Mouse (Mus musculus) midbrain, embryonic 14.5 days (tissue): ENCODE measurements around the gene Zfp60. TPM values are rescaled to one million over a fixed set of nuclear protein-coding genes. Genes with fewer than 3 reads are reported as not detected.

Source experiments
- ATAC-seq: fragments of 200-750 bp; cut with Nextera tagmentation; 2 replicates; pipeline ENCODE4 v1.8.0; 2017; ENCODE audit warnings: moderate number of reproducible peaks, moderate library complexity; ENCODE audit not compliant: low FRiP score, low TSS enrichment
- DNase-seq: peaks from one replicate; pipeline ENCODE4 v3.0.0-alpha.2; 2015
- H3K27ac ChIP-seq: fragments of 300-500 bp; sonication (generic); replicated peaks from 2 replicates; pipeline ENCODE4 v1.5.1; 2014; ENCODE audit warnings: mild to moderate bottlenecking, low read depth, low read length, moderate library complexity
- H3K27me3 ChIP-seq: fragments of 300-500 bp; sonication (generic); 2 replicates; pipeline ENCODE4 v1.6.1; 2014; ENCODE audit warnings: low read length, control low read depth, mixed read lengths; ENCODE audit not compliant: control insufficient read depth, insufficient read depth
- H3K36me3 ChIP-seq: fragments of 300-500 bp; sonication (generic); 2 replicates; pipeline ENCODE4 v1.6.1; 2014; ENCODE audit warnings: low read length, control low read depth; ENCODE audit not compliant: control insufficient read depth, insufficient read depth
- H3K4me1 ChIP-seq: fragments of 300-500 bp; sonication (generic); 2 replicates; pipeline ENCODE4 v1.6.1; 2014; ENCODE audit warnings: mild to moderate bottlenecking, antibody characterized with exemption, low read length, control low read depth; ENCODE audit not compliant: control insufficient read depth, insufficient read depth
- H3K4me2 ChIP-seq: fragments of 300-500 bp; sonication (generic); 2 replicates; pipeline ENCODE4 v1.6.1; 2014; ENCODE audit warnings: mild to moderate bottlenecking, low read length, moderate library complexity
- H3K4me3 ChIP-seq: fragments of 300-500 bp; sonication (generic); replicated peaks from 2 replicates; pipeline ENCODE4 v1.5.1; 2014; ENCODE audit warnings: low read depth, low read length
- H3K9ac ChIP-seq: fragments of 300-500 bp; sonication (generic); replicated peaks from 2 replicates; pipeline ENCODE4 v1.6.1; 2014; ENCODE audit warnings: mild to moderate bottlenecking, low read length, moderate library complexity
- H3K9me3 ChIP-seq: fragments of 300-500 bp; sonication (generic); 2 replicates; pipeline ENCODE4 v1.6.1; 2016; ENCODE audit warnings: low read length, control low read depth, mixed read lengths; ENCODE audit not compliant: control insufficient read depth
- WGBS: fragments of 180-500 bp; shearing (Covaris S2); extraction: QIAGEN DNeasy Blood & Tissue Kit; methylation state at CpG from one replicate; pipeline ENCODE4 v1.1.7; 2014; 5-methylcytosine and 5-hydroxymethylcytosine counted together
- polyA plus RNA-seq: library from polyadenylated mRNA; unstranded; fragments of >200 nt; fragmentation: Nextera tagmentation; extraction: Ambion mirVana; gene quantifications from 2 replicates; pipeline ENCODE4 v1.2.1, GENCODE M21; 2014

Gene Zfp60
- polyA plus RNA-seq, 1 experiment from 2014 or later, result 125 TPM

DNA sequence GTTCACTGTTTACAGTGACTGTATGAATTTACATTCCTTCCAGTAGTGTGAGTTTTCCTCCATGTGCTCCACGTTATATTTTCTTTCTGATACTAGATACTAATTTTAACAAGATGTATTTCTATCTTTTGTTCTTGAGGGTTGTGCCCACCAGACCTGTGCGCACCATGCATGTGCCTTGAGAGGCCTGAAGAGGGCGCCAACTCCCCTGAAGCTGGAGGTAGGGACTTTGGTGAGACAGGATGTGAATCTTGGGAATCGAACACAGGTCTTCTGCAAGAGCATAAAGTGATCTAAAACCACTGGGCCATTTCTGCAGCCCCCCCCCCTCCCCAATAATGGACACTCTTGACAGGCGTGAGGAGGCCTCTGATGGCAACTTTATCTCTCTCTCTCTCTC, 40.1 kb upstream of the Zfp60 start:
- H3K4me3 ChIP-seq, result no peak overlapping the region
- H3K9ac ChIP-seq, result no peak overlapping the region
- peaks cover 4% of the 10 kb centered on the region; the same call in 1 of the 2 replicates for H3K36me3 ChIP-seq
- no peak overlapping the region for H3K4me2 ChIP-seq
- 40% methylated on average over 5 of the region's 5 CpGs for WGBS
- no peak overlapping the region for H3K27ac ChIP-seq
- ATAC-seq (no peak), DNase-seq (peak; percentile 69)
- H3K9me3 ChIP-seq, result no peaks in the 10 kb centered on the region
- peaks cover 9% of the 10 kb centered on the region for H3K4me1 ChIP-seq
- no peaks in the 10 kb centered on the region for H3K27me3 ChIP-seq

DNA sequence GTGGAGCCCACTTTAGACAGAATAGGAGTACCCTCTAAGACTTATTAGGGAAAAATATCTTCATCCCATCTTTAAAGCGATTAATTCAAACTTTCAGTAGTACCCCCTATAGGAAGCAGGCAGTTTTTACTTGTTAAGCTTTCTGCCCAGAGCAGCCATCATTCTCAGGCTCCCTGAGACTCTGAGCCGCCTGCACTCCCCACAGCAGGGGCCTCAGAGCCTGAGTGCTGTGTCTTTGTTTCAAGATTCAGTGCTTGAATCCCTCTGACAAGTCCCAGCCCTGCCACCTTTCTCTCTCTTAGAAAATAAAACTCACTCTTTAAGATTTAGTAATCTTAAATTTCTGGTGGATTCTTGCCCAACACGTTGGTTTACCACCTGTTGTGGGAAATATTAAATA, 34.5 kb upstream of the Zfp60 start:
- ATAC-seq (no peak), DNase-seq (no peak)
- H3K4me2 ChIP-seq, result no peak overlapping the region
- no peaks in the 10 kb centered on the region for H3K27me3 ChIP-seq
- H3K36me3 ChIP-seq, result peaks cover 21% of the 10 kb centered on the region
- no peak overlapping the region for H3K4me3 ChIP-seq
- H3K9me3 ChIP-seq, result no peaks in the 10 kb centered on the region
- H3K9ac ChIP-seq, result no peak overlapping the region
- no peak overlapping the region for H3K27ac ChIP-seq
- 23% methylated on average over 3 of the region's 3 CpGs for WGBS
- no peaks in the 10 kb centered on the region for H3K4me1 ChIP-seq

DNA sequence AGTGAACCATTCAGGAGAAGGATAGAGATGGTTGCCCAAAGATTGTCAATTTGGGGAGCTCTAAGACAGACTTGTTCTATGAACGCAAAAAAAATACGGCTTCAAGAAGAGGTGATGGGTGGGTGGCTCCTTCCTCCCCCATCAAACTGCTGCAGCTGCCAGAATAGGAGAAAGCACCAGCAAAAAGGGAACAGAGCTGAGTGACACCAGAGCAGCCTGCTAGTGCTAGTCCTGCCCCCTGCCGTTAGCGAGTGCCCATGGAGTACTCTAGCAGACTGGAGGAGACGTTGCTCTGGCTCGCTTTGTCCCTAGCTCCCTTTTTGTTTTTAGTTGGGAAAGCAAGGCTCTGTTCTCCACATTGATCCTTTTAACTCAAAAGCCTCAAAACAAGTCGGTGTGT, 20.8 kb upstream of the Zfp60 start:
- Histone ChIP-seq H3K4me3 (no peak overlapping the region), H3K4me1 (no peaks in the 10 kb centered on the region), H3K9me3 (peaks cover 10% of the 10 kb centered on the region), H3K36me3 (no peaks in the 10 kb centered on the region), H3K27ac (no peak overlapping the region), H3K4me2 (no peak overlapping the region), H3K27me3 (no peaks in the 10 kb centered on the region), H3K9ac (no peak overlapping the region)
- DNase-seq (no peak), ATAC-seq (no peak)
- whole genome bisulfite sequencing, result 86% methylated on average over 7 of the region's 7 CpGs

DNA sequence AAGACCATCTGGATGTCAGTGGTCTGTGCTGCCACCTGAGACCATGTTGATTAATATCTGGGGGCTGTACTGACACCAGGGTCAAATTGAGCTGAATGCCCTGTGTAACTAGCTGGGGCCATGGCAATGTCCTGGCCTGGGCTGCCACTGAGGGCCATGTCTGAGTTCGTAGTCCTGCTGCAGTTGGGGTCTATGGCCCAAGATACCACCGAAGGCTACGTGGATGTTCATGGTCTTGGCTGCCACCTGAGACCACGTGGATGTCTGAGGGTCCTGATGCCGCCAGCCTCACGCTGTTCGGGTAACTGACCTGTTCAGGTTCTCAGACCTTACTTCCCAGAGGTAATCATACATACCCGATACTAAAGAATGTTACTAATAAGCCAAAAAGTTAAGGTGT, 9.2 kb upstream of the Zfp60 start:
- DNase-seq (no peak), ATAC-seq (no peak)
- Histone ChIP-seq H3K9ac (no peak overlapping the region), H3K27me3 (no peaks in the 10 kb centered on the region), H3K9me3 (no peaks in the 10 kb centered on the region), H3K4me3 (no peak overlapping the region), H3K4me1 (no peaks in the 10 kb centered on the region), H3K36me3 (no peaks in the 10 kb centered on the region), H3K4me2 (no peak overlapping the region), H3K27ac (no peak overlapping the region)
- WGBS, result 95% methylated on average over 8 of the region's 8 CpGs

DNA sequence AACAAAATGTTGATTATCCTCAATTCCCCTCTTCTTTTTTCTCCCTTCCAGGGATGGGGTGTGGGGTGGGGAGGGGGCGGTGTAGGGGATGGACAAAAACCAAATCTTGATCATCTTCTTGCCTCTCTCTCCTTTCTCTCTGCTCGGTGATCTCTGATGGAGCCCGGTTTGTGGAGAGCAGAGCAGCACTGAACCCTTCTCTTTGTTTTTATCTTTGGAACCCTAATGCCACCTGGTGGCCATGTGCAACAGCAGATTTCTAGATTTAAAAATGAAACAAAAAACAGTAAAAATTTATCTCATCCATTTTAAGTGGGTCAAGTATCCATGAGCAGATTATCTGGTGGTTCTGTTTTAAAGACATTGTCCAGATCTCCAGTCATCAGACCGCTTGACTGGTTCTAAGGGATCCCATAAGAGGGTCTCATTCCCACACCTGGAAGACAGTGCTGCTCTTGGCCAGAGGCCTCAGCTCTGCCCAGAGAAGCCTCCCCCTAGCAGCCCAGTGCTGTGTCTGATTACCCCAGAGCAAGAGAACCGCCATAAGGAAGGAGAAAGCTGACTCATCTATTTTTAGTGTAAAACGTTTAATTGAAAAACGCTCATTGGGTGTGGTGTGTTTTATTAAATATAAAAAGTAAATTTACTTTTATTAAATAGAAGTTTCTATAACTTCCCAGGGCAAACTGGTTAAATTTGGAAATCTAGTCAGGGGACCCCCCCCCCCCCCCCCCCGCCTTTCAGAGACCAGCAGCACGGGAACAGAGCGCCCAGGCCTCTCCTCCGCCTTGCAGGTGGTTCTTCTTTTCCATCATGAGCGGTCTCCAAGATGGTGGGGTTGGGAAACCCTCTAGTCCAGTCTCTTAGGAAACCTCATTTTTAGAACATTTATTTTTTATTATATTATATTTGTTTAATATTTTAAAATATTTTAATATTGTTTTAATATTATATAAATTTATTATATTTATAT, 5.3 kb upstream of the Zfp60 start:
- H3K4me2 ChIP-seq, result 0 out of 2 replicates have a peak overlapping the region, but pooled peaks have one; percentile 14
- H3K9me3 ChIP-seq, result no peaks in the 10 kb centered on the region
- no peaks in the 10 kb centered on the region for H3K4me1 ChIP-seq
- no peaks in the 10 kb centered on the region for H3K27me3 ChIP-seq
- no peak overlapping the region for H3K4me3 ChIP-seq
- ATAC-seq, result peak; percentile 64; the same call in 1 of the 2 replicates
- 39% methylated on average over 11 of the region's 12 CpGs for WGBS
- DNase-seq, result peak; percentile 86
- H3K27ac ChIP-seq, result peak overlapping the region; percentile 60
- no peaks in the 10 kb centered on the region for H3K36me3 ChIP-seq
- no peak overlapping the region; the same call in 1 of the 2 replicates for H3K9ac ChIP-seq

DNA sequence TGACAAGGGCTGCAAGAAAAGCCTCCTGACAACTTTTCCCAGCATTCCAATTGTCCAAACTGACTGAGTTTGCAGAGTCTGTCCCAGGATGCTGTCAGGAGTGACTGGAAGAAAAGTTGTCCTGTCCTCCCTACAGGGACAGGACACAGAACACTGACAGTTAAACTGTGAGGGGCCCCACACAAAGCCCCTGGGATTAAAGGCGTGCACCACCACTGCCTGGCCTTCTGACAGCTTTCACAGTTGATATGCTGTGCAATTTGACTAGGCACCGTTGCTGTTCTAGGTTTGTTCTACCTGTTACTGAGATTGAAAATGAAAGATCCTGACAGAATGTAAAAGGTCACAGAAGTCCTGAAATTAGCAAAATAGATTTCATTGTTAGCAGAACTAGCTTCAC, 3.7 kb upstream of the Zfp60 start:
- H3K27me3 ChIP-seq, result no peaks in the 10 kb centered on the region
- no peak for ATAC-seq
- WGBS, result 43% methylated on average over 2 of the region's 2 CpGs

DNA sequence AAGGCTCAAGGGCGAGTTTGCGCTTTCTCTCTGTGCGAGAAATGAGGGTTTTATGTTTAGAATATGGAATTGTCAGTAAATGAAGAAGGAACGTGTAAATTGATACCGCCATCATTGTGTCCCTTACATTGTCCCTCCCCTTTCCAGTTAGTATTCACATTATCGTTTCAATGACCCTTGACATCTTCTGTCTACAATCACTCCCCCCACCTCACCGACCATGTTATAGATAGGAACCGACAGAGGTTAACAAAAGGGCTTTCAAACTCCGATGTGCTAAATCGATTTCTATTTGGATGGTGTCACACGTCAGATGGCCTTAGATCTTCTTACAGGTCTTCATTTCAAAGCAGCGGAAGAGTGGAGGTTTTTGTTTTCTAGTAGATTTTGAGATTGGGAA, 757 bp downstream of the Zfp60 start:
- Histone ChIP-seq H3K27ac (peak overlapping the region; percentile 99), H3K9ac (peak overlapping the region; percentile 97), H3K27me3 (no peaks in the 10 kb centered on the region), H3K4me2 (peak overlapping the region; percentile 86), H3K9me3 (no peaks in the 10 kb centered on the region), H3K36me3 (no peaks in the 10 kb centered on the region), H3K4me1 (peaks cover 30% of the 10 kb centered on the region), H3K4me3 (peak overlapping the region; percentile 70)
- DNase-seq (peak; percentile 63), ATAC-seq (no peak)
- WGBS, result under 1% methylated on average over 12 of the region's 12 CpGs

More for the DNA sequence above, 3.7 kb upstream of the Zfp60 start:
- H3K4me3 ChIP-seq, result no peak overlapping the region
- DNase-seq, result no peak
- H3K9ac ChIP-seq, result no peak overlapping the region
- H3K4me2 ChIP-seq, result no peak overlapping the region
- H3K27ac ChIP-seq, result no peak overlapping the region
- no peaks in the 10 kb centered on the region; the same call in 1 of the 2 replicates for H3K4me1 ChIP-seq
- no peaks in the 10 kb centered on the region for H3K36me3 ChIP-seq
- H3K9me3 ChIP-seq, result no peaks in the 10 kb centered on the region

DNA sequence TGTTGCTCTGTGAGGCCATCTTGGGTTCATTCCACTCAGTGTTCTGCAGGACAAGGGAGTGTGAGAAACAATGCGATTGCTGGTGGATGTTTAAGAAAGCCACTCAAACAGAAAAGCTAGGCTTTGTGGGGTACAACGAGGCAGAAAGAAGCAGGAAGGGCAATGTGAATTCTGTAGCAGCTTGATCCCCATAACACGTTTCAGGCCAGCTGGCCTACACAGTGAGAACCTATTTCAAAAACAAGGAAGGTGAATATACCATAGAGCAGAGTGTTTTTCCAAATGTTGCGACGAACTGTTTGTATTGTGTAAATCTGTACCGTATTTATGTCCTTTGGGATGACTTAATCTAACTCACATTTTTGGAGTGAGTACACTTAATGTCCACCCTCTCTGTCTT, 1.3 kb downstream of the Zfp60 start:
- DNase-seq (peak; percentile 21), ATAC-seq (no peak)
- H3K4me3 ChIP-seq, result peak overlapping the region; percentile 70
- peaks cover 30% of the 10 kb centered on the region for H3K4me1 ChIP-seq
- H3K27me3 ChIP-seq, result no peaks in the 10 kb centered on the region
- WGBS, result 57% methylated on average over 6 of the region's 6 CpGs
- peak overlapping the region; percentile 99 for H3K27ac ChIP-seq
- no peaks in the 10 kb centered on the region for H3K9me3 ChIP-seq
- no peaks in the 10 kb centered on the region for H3K36me3 ChIP-seq
- H3K4me2 ChIP-seq, result peak overlapping the region; percentile 86
- H3K9ac ChIP-seq, result peak overlapping the region; percentile 97

DNA sequence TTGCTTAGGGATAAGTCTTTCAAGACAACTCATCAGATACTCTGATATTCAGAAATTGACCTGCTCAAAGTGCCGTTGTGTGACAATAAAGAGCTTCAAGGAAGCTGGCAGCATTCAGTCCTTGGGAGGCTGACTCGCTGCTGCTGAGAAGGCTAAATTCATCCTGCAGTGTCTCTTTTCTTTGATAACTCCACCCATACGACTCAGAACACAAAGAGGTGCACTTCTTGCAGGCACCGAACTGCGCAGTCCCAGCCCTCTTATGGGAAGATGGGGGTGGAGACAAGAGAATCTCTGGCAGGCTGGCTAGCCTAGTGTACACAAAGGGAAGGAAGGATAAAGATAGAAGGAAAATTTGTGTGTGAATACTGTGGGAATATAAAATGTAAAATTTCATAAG, 4.3 kb downstream of the Zfp60 start:
- H3K4me2 ChIP-seq, result peak overlapping the region; percentile 86
- H3K9ac ChIP-seq, result peak overlapping the region; percentile 26
- no peaks in the 10 kb centered on the region for H3K27me3 ChIP-seq
- no peak for ATAC-seq
- no peaks in the 10 kb centered on the region for H3K9me3 ChIP-seq
- H3K4me1 ChIP-seq, result peaks cover 30% of the 10 kb centered on the region
- H3K4me3 ChIP-seq, result peak overlapping the region; percentile 17
- H3K36me3 ChIP-seq, result peaks cover 22% of the 10 kb centered on the region
- DNase-seq, result peak; percentile 61
- H3K27ac ChIP-seq, result peak overlapping the region; percentile 74
- 6% methylated on average over 5 of the region's 5 CpGs for WGBS
